Mouse (Mus musculus): ENCODE data around the gene Fam57b. TPM values are rescaled to one million over a fixed set of nuclear protein-coding genes. Genes with fewer than 3 reads are reported as not detected.

Gene Fam57b
- polyA plus RNA-seq, 1 experiment = not detected

DNA sequence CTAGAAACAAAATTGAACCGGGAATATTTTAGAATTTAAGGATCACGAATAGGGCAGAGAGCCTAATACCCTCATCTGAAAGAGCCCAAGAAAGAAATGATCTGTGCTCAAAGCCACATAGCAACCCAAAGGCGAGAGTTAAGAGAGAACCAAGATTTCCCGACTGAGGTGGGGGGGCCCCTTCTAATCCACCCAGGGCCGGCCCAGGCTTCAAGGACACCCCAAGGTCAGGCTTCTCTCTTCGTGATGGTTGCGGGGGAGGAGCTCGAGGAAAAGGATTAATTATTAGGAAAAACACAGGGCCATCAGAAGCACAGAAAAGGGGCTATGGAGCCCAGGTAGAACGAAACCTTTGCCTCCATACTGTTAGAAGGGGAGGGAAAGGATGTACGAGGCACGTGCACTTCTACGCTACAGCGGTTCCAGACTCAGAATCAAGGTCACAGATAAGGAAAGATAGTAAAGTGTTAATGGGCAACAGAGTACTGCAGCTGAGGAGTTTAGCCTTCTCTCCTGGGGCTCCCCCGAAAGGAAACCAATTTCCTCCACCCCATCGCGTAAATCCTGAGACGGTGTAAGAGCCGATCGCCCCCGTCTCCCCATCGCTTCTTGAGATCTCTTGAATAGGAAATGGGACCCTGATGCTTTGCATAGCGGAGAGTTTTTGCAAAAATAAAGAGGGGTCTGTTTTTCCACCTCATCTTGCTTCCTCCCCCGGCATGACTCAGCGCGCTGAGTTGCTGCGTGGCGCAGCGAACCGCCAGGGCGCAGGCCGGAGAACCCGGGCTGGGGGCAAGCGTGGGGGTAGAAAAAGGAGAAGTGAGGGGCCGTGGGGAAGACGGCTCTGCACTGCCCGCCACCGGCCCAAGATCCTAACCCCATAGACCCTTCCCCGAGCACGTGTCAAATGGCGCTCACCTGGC, 920 bp downstream of the Fam57b start:
- 1% methylated on average over 40 of the region's 40 CpGs for WGBS
- TF ChIP-seq POLR2A (IDR thresholded peaks at IDR 0.05; ENCODE audit: borderline replicate concordance, control insufficient read depth, low read depth, low read length) = no peak
- TF ChIP-seq CTCF (IDR thresholded peaks at IDR 0.05; ENCODE audit: control insufficient read depth, insufficient read depth, low read length) = no peak
- H3K27ac ChIP-seq (ENCODE audit: control insufficient read depth, insufficient read depth, low read depth, low read length, poor library complexity) = peak overlapping the region; percentile 97
- peak overlapping the region; percentile 86 for H3K4me3 ChIP-seq (replicated peaks; ENCODE audit: control insufficient read depth, low read depth, low read length)
- peaks cover 2% of the 10 kb centered on the region; the same call in 1 of the 2 replicates for H3K4me1 ChIP-seq (ENCODE audit: control insufficient read depth, insufficient read depth, low read length)

DNA sequence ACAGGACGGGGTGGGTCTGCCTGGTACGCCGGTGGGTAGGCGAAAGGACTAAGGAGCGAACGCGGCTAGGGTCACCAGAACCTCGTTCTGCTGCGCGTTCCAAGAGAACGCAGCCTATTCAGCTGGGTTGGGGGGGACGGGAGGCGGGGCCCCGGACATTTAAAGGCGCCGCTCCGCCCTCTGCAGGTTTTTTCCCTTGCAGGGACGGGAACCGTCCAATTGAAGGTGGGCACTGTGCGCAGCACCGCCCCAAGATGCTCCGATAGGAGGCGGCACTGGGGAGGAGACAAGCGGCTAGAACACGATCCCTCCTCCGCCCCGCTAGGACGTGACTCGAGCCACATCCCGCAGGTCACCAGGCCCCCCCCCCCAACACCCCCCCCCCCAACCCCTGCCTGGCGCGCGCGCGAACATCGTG, 1.6 kb downstream of the Fam57b start:
- peak overlapping the region; percentile 97 for H3K27ac ChIP-seq (ENCODE audit: control insufficient read depth, insufficient read depth, low read depth, low read length, poor library complexity)
- H3K4me3 ChIP-seq (replicated peaks; ENCODE audit: control insufficient read depth, low read depth, low read length) = peak overlapping the region; percentile 86
- peak; percentile 92 for TF ChIP-seq POLR2A (IDR thresholded peaks at IDR 0.05; ENCODE audit: borderline replicate concordance, control insufficient read depth, low read depth, low read length)
- 0 out of 2 replicates have a peak, but pooled peaks have one; percentile 2 for TF ChIP-seq CTCF (IDR thresholded peaks at IDR 0.05; ENCODE audit: control insufficient read depth, insufficient read depth, low read length)
- WGBS = under 1% methylated on average over 36 of the region's 36 CpGs
- H3K4me1 ChIP-seq (ENCODE audit: control insufficient read depth, insufficient read depth, low read length) = peaks cover 2% of the 10 kb centered on the region; the same call in 1 of the 2 replicates

DNA sequence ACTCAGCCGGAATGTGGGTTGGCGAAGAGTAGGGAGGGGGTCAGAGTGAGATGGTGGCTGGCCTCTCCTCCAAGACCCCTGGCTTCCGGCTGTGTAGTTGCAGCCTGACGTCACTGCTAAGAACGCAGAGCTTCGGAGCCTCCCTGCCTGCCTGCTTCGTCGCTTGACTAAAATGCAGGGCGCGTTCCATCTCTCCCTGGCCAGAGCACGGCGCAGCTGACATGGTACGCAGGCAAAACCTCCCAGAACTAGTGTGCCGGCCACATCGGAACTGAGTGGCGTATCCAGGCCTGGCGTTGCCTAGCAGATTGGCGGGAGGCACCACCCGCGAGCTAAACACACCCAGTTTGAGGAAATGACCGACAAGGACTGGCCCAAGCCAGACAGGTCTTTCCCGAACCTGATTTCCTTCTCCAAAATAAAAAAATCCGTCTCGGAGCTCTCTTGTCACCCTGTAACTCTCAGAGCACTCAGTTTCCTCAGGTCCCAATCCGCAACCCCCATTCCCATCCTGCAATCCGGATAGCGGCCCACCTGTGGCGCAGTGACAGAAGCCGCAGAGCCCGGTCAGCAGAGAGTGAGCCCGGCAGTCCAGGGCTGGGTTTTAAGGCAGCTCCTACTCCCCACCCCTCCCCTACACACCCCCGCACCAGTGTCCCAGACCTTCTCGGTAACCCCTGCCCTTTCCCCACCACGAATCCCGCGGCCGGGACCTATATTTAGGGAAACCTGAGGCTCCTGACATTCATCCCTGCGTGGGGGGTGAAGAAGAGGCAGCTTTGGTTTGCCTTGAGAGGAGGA, 2.2 kb downstream of the Fam57b start:
- WGBS = 5% methylated on average over 38 of the region's 38 CpGs

DNA sequence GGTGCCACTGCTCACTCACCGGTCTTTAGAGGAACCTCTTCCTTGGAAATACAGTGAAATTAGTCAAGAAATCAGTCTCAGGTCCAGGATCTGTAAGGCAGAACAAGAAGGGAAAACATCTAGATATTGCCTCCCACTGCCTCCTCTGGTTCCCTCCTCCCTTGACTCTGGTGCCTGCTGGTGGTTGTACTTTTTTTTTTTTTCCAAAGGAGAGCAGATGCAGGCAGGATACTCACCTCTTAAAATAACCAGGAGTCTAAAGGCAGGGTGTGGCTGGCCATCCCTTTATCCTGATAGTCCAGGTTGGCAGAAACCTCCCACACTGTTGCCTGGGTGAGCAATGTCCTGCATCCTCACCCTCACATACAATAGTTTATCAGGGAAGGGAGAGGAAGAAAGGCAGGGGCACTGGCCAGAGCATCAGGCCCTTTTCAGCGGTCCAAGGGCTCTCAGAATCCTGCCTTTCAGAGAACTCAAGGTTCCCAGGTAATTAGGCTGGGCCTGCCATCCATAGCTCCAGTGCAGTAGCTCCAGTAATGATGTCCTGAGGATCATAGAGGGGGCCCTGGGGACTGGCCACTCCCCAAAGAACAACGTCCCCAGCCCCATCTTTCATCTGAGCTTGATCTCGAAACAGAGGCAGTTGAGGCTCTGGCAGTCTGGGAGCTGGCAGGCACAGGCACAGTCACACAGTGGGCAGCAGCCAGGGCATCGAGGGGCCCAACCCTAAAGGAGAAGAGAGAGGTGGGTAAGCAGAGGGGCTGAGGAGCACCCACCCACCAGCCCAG, 3.0 kb downstream of the Fam57b start:
- 69% methylated on average over 5 of the region's 5 CpGs for WGBS
- H3K4me1 ChIP-seq (ENCODE audit: control insufficient read depth, insufficient read depth, low read length) = peaks cover 2% of the 10 kb centered on the region; the same call in 1 of the 2 replicates
- H3K4me3 ChIP-seq (replicated peaks; ENCODE audit: control insufficient read depth, low read depth, low read length) = no peak overlapping the region

More for the DNA sequence above, 2.2 kb downstream of the Fam57b start:
- H3K4me3 ChIP-seq (replicated peaks; ENCODE audit: control insufficient read depth, low read depth, low read length) = peak overlapping the region; percentile 86
- peak; percentile 76 for TF ChIP-seq POLR2A (IDR thresholded peaks at IDR 0.05; ENCODE audit: borderline replicate concordance, control insufficient read depth, low read depth, low read length)
- TF ChIP-seq CTCF (IDR thresholded peaks at IDR 0.05; ENCODE audit: control insufficient read depth, insufficient read depth, low read length) = 0 out of 2 replicates have a peak, but pooled peaks have one; percentile 33
- peak overlapping the region; percentile 95 for H3K27ac ChIP-seq (ENCODE audit: control insufficient read depth, insufficient read depth, low read depth, low read length, poor library complexity)
- H3K4me1 ChIP-seq (ENCODE audit: control insufficient read depth, insufficient read depth, low read length) = peaks cover 2% of the 10 kb centered on the region; the same call in 1 of the 2 replicates

GRCm38 (mm10) chr7:126801057-126801422, 3.6 kb downstream of the Fam57b start:
- H3K27ac ChIP-seq (ENCODE audit: control insufficient read depth, insufficient read depth, low read depth, low read length, poor library complexity) = no peak overlapping the region
- peaks cover 2% of the 10 kb centered on the region; the same call in 1 of the 2 replicates for H3K4me1 ChIP-seq (ENCODE audit: control insufficient read depth, insufficient read depth, low read length)
- no peak for TF ChIP-seq POLR2A (IDR thresholded peaks at IDR 0.05; ENCODE audit: borderline replicate concordance, control insufficient read depth, low read depth, low read length)
- no peak for TF ChIP-seq CTCF (IDR thresholded peaks at IDR 0.05; ENCODE audit: control insufficient read depth, insufficient read depth, low read length)
- 91% methylated on average over 16 of the region's 16 CpGs for WGBS
- no peak overlapping the region for H3K4me3 ChIP-seq (replicated peaks; ENCODE audit: control insufficient read depth, low read depth, low read length)

More for the DNA sequence above, 3.0 kb downstream of the Fam57b start:
- TF ChIP-seq POLR2A (IDR thresholded peaks at IDR 0.05; ENCODE audit: borderline replicate concordance, control insufficient read depth, low read depth, low read length) (no peak), CTCF (IDR thresholded peaks at IDR 0.05; ENCODE audit: control insufficient read depth, insufficient read depth, low read length) (no peak)
- H3K27ac ChIP-seq (ENCODE audit: control insufficient read depth, insufficient read depth, low read depth, low read length, poor library complexity) = peak overlapping the region; percentile 95

GRCm38 (mm10) chr7:126802134-126802889, 4.8 kb downstream of the Fam57b start:
- TF ChIP-seq POLR2A (IDR thresholded peaks at IDR 0.05; ENCODE audit: borderline replicate concordance, control insufficient read depth, low read depth, low read length) (no peak), CTCF (IDR thresholded peaks at IDR 0.05; ENCODE audit: control insufficient read depth, insufficient read depth, low read length) (no peak)
- no peak overlapping the region for H3K4me3 ChIP-seq (replicated peaks; ENCODE audit: control insufficient read depth, low read depth, low read length)
- WGBS = 83% methylated on average over 11 of the region's 11 CpGs
- peaks cover 2% of the 10 kb centered on the region; the same call in 1 of the 2 replicates for H3K4me1 ChIP-seq (ENCODE audit: control insufficient read depth, insufficient read depth, low read length)
- no peak overlapping the region for H3K27ac ChIP-seq (ENCODE audit: control insufficient read depth, insufficient read depth, low read depth, low read length, poor library complexity)

DNA sequence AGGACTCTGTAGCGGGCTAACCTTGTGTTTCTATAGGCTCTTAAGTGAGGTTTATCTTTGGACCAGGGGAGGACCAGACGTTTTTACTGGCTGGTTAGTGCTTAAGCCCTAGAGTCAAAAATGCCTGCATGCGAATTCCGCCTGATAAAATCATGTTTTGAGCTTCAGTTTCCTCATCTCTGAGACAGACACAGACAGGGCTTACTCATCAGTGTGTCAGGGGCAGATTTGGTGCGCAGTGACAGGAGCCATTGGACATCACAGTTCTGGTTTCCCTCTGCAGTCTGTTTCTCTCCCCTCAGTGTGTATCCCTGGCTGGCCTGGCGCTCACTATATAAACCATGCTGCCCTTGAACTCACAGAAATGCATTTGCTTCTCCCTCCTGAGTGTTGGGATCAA, 5.7 kb downstream of the Fam57b start:
- Histone ChIP-seq H3K4me3 (replicated peaks; ENCODE audit: control insufficient read depth, low read depth, low read length) (no peak overlapping the region), H3K27ac (ENCODE audit: control insufficient read depth, insufficient read depth, low read depth, low read length, poor library complexity) (no peak overlapping the region), H3K4me1 (ENCODE audit: control insufficient read depth, insufficient read depth, low read length) (peaks cover 4% of the 10 kb centered on the region)
- WGBS = 59% methylated on average over 6 of the region's 6 CpGs
- TF ChIP-seq POLR2A (IDR thresholded peaks at IDR 0.05; ENCODE audit: borderline replicate concordance, control insufficient read depth, low read depth, low read length) = no peak
- no peak for TF ChIP-seq CTCF (IDR thresholded peaks at IDR 0.05; ENCODE audit: control insufficient read depth, insufficient read depth, low read length)
